Mouse (Mus musculus): ENCODE measurements around the gene Trex2.
A peak's percentile ranks its signal among the peaks of the same experiment; 100 is the strongest.

Gene Trex2

DNA sequence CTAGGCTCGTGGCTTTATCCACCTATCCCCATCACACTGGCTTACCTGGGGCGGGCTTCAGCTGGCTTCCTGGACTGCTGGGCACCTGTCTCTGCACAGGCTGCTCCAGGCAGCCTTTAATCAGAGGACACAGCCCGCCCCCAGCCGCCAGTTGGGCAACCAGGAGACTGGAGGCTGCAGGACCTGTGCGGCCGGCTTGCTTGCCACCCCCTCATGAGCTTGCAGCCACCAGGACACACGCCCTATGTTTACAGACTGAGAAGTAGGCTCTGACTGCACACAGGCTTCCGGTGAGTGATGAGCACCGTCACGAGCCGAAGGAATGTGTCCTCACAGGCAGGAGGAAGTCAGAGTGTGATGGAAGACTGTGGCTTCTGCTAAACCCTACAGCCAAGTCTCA lies at the start of gene Trex2:
TSS of gene Trex2 (minus strand) at position 93 of the 400 bp plus-strand sequence.
- DNase-seq (ENCODE audit: low spot score in 2 of 2), result no peak

DNA sequence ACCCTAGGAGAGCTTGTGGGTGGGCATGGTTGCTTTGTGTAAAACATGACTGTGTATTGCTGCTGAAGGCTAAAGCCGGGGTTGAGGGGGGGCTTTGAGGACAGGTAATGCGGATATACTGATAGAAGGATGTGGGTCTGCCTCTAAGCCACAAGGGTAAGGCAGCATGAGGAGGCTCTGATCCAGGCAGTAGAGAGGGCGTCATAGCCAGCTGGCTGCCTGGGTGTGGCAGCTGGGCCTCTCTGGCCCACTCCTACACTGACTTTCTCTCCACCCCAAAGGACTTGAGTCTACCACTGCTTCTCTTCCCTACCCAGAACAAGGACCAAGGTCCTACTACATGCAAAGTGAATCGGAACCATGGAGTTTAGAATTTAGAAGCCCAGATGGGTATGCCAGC lies 49.7 kb upstream of the Trex2 start:
- no peak for DNase-seq (ENCODE audit: low spot score in 2 of 2)

DNA sequence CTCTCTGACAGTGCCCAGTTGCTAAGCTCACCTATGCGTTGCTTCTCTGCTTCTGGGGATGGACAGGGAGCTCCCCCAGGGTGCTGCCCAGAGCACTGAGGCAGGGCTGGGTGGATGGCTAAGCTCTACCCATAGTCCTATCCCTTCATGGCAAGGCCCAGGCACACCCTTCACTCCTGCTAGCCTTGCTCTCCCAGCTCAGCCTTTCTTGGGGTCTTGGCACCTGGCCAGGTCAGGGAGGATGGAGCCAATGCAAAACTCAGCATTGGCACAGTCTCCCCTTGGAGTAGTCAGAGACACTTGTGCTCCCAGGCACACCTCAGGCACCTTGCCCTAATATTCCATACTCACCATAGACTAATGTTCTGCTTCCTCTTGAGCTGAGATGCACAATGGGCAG lies 48.9 kb upstream of the Trex2 start:
- peak in 1 of 2 experiments; percentile 21 for DNase-seq (ENCODE audit: low spot score in 2 of 2)

DNA sequence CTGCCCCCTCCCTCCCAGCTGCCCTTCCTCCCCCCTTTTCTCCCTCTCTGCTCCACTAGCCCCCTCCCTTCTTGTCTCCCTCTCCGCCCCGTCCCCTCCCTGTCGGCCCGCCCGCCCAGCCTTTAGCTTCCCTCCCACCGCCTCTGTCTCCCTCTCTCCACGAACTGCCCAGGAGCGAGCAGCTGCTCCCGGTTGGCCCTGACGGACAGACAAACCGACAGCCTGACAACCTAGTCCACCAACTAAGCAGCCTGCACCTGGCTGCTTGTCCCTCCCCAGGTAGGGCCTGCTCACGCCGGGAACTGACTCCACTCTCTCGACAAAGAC lies 48.3 kb upstream of the Trex2 start, which contains the start of gene Bgn:
TSS of gene Bgn (plus strand) at position 119 of the 327 bp plus-strand sequence.
- DNase-seq (ENCODE audit: low spot score in 2 of 2), result no peak

DNA sequence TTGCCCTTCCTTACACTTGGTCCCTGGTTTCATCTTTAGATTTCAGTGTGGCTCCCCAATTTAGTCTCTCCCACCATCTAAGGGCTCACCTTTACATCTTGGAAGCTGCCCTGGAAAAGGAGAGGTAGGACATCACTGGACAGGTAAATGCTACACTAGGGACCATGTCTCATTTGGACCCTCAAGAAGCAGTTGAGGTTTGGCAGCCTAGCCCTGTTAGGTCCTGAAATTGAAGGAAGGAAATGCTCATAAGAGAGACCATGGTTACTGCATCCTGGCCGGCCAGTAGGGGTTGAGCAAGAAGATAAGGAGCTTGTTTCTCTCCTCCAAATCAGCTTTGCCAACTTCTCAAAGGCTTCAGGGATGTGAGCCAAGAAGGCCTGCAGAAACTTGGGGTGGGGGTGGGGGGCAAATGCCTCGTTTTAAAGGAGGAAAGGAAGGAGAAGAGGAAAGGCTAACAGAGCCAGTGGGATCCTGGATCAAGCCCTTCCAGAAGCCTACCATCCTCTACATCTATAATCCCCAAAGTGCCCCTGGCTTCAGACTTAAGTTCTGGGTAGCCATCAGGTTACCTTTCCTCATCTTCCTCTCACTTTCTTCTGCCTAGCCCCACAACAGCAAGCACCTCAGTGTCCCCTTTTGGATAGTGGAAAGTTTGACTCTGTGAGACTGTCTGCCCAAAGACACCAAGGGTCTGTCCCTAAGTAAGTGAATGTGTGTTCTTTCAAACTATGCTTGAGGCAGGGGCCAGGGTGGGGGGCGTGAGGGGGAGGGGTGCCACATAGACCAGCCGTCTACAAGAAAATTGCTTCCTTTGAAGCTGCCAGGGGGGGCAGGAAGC lies 47.7 kb upstream of the Trex2 start:
- DNase-seq (ENCODE audit: low spot score in 2 of 2), result no peak

DNA sequence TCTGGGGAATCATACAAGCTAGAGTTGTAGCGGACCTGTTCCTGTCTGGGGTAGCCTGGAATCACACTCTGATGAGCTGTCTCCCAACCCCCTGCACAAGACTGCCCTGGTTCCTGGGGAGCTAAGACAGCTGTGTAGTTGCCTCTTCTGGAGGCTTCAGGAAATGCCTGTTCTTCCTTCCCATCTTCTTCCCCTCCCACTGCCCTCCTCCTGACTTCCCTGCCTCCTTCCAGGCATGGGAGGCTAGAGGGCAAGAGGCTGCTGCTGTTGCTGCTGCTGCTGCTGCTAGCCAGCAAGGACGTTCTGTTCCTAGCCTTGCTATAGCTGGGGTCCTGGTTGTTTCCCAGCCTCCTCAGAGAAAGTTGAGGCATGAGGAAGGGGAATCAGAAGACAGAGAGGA lies 45.2 kb upstream of the Trex2 start:
- no peak for DNase-seq (ENCODE audit: low spot score in 2 of 2)

DNA sequence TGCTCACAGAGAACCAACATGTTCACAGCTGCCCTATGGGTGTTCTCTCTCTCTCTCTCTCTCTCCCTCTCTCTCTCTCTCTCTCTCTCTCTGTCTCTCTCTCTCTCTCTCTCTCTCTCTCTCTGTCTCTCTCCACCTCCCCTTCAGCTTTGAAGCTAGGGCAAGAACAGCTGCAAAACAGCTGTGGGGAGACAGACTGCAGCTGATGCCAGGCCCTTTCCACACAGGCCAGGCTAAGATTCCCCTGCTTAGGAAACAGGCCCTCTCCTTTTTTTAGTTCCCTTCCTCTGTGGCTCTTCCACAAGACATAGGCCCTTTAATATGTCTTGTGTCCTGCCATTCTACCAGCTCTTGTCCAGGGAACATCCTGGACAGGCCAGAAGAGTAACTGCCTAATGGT lies 44.5 kb upstream of the Trex2 start:
- DNase-seq (ENCODE audit: low spot score in 2 of 2), result no peak

DNA sequence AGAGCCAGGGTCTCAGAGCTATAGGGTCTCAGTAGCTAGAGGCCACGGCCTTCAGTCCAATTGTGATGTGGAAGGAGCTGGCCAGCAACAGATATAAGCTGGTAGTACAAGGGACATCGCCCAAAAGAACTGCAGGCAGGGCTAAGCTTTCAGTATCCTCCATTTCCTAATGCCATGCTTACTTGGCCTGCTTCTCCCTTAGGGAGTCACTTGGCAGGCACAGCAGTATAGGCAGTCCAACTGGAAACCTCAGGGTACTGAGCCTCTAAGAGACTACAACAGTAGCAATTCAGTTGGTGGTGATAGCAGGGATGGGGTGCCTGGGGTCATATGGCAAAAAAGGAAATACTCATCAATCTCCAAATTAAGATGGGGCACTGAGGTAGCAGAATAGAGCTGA lies 42.4 kb upstream of the Trex2 start:
- DNase-seq (ENCODE audit: low spot score in 2 of 2), result no peak

DNA sequence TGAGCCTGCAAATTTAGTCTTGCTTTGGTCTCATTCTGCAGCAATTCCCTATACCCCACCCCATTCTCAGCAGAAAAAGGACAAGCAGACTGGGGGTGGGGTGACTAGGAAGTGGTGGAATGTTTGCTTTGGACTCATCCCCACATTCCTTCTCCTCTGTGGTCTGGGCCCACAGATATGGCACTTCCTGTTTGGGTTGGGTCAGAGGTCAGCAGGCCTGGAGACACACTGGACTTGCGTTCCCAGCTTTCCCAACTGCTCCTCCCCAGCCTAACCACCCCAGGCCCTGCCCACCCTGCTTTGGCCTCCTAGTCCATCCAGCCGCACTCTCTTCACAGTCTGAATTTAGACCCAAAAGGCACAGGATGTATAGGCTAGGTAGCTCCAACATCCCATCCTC lies 41.5 kb upstream of the Trex2 start:
- no peak for DNase-seq (ENCODE audit: low spot score in 2 of 2)

DNA sequence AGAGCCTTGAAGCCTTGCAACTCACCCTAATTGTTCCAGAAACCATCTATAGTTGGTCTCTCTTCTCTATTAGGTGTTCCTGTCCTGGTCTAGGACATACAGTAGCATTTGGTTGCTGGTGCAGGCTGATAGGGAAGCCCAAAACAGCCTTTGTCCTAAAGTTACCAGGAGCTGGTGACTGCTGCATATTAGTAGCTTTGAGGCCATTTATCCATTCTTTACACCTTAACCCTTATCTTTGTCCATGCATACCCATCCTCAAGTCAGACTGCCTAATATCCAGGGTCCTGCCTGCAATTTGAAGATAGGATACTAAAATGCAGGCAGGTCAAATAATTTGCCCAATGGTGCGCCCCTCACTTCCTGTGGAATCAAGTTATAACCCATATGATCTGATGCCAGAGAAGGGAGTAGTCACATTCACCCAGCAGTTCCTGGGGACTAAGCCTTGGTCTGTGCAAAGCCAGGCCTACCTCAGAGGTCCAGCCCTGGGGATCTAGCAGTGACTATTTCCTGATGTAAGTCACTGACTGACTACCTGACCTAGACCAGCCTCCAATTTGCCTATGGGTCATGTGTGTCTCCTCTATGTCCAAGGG lies 40.6 kb upstream of the Trex2 start:
- no peak for DNase-seq (ENCODE audit: low spot score in 2 of 2)

DNA sequence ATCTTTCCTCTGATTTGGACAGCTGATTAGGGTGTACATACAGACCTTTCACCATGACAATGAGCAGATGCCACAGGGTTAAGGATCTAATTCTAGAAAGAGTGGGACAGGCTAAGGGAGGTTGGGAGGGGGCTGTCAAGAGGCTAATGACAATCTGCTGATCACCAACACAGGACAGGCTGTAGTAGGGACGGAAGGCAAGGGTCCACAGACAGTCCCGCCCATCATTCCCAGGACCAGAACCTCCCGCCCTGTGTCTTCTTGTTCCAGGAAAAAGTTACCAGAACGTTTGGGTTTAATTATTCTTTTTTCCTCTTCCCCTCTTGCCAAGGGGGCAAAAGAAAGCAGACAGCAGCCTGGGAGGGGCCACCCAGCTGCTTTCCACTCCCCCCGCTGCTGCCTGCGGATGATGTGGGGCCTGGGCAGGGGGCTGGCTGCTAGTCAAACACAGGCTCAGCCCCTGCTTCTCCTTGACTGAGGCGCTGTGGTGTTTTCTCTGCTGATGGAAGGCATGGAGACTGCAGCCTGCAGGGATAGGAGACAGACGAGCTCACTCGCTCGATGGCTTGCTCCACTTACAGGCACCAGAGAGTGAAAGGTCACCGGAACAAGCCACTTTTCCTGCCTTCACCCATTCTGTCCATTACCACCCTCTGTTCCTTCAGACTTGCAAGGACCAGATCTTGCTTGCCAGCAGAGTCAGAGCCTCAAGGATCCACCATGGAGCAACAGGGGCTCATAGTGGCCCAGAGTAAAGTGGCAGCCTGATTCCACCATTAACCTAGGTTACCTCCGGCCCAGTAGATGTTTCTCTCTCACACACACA lies 39.4 kb upstream of the Trex2 start:
- DNase-seq (ENCODE audit: low spot score in 2 of 2), result no peak

DNA sequence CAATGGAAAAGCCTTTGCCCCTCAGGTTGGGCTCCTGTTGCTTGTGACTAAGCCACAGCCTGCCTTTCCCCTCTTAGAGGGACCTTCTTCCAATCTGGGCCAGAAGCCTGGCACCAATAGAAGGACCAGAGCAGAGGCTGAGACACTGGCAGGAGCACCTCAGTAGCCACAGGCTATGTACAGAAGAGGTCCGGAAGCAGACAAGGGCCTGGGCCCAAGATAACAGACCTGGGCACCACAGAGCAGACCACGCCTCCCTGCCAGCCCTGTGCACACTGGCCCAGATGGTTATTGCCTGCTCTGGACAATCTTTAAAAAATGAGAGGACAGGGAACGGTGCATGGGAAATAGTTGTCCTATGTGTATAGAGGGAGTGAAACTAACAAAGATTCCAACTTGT lies 36.6 kb upstream of the Trex2 start:
- DNase-seq (ENCODE audit: low spot score in 2 of 2), result no peak

DNA sequence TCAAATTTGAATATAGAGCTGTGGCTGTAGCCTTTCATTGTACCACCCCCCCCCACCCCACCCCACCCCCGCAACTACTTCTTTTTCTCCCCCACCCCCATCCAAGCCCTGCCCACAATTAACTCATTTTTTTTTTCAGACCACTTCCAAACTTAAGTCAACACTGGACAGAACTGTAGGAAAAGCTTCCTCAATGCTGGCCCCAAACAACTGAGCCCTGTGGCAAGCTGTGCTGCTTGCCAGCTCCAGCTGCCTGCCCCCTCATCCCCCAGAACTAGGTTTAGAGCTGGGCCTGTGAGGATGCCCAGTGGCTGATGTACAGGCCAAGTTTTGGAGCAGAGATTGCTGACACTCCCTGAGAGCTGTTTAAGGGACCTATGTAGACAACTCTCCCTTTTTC lies 33.6 kb upstream of the Trex2 start:
- DNase-seq (ENCODE audit: low spot score in 2 of 2), result no peak

DNA sequence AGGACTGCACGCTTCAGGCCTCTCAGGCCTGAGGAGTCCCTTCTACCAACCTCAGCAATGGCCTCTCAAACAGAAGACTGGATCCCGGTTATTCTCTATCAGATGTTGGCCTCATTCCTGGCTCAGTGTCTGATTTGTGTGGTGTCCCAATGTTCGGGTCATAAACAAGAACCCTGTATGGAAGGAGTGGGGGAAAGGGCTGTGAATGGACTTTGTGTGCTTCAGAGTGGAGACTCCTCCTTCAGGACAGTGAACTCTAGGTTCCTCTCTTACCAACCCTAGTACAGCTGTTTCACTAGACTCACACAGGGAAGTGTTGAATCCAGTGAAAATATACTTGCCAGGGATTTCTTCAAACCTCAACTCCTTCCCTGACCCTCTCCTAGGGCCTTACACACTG lies 33.2 kb upstream of the Trex2 start:
- no peak for DNase-seq (ENCODE audit: low spot score in 2 of 2)

DNA sequence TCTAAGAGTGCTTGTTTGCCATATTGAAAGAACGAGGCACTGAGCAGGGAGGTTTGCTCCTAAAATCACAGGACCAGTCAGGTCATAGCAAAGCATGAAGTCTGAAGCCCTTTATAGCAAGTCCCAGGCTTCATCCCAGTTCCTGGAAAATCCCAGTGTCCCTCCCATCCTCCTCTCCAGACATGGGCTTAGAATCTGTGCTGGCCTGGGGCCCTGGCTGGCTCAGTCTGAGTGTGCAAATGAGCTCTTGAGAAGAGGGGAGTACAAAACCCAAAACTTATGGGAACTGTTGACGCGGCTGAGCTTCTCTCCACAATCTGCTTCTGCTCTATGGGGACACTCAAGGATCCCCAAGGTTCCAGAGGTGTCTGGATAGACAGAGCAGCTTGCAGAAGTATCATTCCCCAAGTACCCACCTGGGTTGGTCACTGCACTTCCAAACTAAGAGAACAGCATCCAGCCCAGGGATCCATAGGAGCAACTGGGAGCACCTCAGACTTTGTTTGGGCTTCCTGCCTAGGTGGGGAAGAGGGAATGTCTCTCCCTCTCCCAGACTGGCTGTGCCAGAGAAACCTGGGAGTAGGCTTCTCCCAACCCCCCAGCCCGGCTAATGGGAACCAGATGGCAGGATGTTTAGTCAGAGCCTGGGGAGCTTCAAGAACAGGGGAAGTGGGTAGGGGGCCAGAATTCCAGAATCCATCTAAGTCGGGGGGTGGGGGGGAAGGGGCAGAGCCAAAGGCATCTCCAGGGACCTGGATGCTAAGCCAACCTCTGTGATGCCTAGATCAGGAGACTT lies 32.5 kb upstream of the Trex2 start:
- no peak for DNase-seq (ENCODE audit: low spot score in 2 of 2)

DNA sequence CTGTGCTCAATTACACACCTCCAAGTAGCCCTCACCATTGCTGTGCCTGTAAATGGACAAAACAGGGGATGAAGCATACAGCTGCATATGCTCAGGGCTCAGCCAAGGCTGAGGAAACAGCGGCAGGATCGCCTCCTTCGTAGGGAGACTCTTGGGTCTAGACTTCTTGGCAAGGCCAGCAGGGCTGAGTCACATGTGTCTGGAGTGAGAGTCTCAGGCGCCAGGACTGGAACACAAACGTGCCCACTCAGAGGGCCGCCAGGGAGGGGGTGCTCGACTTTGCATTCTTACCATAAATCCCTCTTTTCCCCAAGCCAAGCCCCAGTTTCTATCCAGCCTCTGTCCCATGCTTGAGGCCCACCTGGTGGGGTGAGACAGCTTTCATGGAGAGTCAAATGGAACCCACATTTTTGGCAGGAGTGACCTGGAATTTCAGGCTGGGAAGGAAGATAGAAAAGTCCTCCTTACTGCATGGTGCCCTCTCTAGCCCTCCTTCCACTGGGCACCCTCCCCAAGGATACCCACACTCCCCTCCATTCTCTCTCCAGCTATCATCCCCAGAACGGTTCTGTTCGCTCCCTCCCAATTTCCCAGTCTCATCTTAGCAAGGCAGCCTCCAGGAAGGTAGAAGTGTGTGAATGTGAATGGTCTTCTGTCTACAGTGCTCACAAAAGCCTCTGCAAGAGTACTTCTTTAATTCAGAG lies 30.5 kb upstream of the Trex2 start:
- no peak for DNase-seq (ENCODE audit: low spot score in 2 of 2)

DNA sequence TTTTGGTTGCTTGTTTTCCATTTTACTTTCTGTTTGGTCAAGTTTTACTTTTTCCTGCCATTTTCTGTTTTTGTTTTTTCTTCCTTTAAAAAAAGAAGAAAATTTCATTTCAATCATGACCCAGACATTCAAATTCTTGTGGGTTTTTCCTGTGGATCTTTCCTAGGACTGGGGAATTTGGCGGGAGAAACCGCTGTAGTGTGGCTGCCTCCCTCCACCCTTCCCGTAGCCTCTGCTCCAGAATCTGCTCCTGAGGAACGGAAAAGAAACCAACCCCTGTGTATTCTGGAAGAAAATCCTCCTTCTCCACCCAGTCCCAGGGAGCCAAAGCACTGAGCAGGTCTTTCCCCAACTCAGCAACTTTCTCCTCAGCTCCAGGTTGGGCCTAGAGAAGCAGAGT lies 25.6 kb upstream of the Trex2 start:
- no peak for DNase-seq (ENCODE audit: low spot score in 2 of 2)

DNA sequence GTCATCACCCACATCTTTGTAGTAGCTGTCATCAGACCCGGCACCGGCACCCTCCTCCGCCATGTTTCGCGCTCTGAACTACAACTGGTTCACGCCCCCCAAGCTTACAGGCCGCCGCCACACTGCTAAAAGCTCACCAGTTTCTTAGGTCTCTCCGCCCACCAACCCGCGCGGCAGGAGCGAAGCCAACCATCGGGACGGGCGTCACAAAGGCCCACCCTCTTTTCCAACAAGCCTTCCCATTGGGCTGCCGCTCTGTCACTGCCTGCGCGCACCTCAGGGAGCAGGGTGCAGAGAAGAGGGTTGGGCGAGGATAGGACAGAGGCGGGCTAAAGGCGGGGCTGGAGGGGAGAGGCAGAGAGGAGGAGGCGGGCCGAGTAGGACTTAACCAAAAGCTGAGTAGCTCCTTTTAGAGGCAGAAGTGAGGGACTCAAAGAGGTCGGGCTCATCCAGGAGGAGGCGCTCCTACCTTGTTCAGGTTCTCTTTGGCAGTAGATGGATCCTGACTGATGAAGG lies 23.8 kb upstream of the Trex2 start, which contains the start of gene Haus7:
TSS of gene Haus7 (minus strand) at position 168 of the 516 bp plus-strand sequence.
- DNase-seq (ENCODE audit: low spot score in 2 of 2), result peak; percentile 68 to 83

DNA sequence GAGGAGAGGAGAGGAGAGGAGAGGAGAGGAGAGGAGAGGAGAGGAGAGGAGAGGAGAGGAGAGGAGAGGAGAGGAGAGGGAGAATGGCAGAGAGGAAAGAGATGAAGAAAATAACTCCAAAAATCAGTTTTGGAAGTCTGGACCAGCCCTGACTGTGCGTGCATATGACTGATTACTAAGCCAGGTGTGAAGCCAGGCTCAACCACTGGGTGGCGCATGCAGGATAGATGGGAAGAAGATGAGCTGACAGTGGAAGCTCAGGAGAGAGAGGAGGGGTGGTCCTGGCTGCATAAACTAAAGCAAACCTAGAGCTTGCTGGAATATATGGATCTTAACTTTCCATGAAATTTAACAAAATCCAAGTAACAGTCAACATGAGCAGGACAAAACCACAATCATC lies 16.8 kb upstream of the Trex2 start:
- DNase-seq (ENCODE audit: low spot score in 2 of 2), result peak; percentile 38 to 73

DNA sequence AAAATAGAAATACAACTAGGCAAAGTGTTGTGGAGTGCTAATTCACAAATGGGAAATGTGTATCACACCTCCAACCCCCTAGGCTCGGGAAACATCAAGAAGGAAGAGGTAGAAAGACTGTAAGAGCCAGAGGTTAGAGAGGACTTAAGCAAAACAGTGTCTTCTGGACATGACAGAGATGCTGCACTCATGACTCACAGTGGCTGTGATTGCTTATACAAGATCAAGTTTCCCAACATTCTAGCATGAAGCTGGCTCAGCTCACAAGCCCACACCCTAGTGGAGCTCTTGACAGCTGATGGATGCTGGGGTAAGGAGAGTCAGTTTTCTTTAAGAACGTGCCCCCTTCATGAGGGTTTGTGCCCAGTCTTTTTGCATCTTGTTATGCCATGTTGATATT lies 6.3 kb upstream of the Trex2 start:
- no peak for DNase-seq (ENCODE audit: low spot score in 2 of 2)

DNA sequence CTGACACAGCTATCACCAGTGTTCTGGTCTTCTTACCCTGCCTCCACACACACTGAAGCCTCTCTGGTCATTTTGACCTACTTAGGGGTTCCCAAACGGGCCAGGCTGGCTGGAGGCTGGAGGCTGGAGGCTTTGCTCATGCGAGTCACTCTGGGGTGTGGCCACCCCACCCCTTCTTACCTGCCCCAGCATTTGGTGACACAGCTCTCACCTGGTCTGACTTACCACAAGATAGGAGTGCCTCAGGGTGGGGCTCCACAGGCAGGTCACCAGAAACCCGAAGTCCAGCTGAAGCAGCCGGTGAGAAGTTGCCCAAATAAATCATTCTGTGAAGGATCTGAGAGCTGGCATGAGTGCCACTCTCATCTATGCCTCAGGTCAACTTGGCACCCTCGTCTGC lies 2.3 kb downstream of the Trex2 start:
- no peak for DNase-seq (ENCODE audit: low spot score in 2 of 2)

Measured in cerebellum, postnatal 4 days (tissue).